Mouse (Mus musculus) A20 (cell line): ENCODE results near the gene Epop.

Source experiments
- DNase-seq: peaks from one replicate; pipeline ENCODE4 v3.0.0-alpha.2; 2011; ENCODE audit warnings: low read depth, low spot score

Gene Epop

DNA sequence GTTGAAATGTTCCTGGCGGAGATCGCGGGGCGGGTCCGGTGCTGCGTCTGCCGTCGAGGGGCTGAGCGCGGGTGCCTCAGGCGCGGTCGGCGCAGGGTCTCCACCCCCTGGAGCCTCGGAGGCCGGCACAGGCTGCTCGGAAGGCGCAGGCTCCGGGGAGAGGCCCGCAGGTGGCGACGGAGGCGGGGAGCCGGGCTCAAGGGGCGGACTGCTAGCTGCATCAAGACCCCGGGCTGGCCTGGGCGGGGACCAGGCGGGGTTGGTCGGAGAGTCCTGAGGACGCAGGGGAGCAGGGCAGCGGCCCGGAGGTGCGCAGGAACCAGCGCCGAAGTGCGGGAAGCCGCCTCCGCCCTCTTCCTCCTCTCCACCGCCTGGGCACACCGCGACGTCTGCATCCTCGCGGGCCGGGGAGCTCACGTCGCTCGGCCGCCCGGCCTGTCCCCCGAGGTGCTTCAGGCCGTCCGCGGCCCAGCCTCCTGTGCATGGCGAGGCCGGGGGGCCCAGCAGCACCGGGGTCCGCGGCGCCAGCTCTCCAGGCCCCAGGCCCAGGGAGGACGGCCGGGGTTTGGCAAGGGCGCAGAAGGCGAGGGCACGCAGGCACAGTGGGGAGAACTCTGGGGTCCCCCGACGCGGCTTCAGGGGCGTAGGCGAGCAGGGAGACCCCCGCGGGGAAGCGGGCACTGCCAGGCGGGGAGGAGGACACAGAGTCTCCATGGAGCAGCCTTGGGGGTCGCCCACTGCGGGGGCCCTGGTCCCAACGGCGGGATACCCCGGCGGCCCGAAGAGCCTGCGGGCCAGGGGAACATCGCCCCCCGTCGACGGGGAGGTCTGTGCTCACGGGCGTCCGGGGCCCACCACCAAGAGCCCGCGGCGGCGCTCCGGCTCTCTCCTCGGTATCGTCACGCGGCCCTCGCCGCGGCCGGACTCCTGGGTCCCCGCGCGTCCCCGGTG lies 659 bp downstream of the Epop start:
- DNase-seq, result no peak

DNA sequence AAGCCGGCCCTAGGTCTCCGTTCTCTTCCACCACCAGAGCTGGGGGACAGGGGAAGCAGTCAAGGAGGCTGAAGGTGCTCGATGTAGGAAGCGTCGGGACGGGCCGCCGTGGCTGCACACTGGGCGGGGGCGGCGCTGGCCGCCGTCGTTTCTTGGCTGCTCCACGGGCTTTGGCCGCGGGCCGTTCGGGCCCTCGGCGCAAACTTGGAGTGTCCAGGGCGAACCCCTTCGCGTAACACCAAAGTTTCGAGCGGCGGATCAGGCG lies 1.3 kb downstream of the Epop start:
- DNase-seq, result no peak

DNA sequence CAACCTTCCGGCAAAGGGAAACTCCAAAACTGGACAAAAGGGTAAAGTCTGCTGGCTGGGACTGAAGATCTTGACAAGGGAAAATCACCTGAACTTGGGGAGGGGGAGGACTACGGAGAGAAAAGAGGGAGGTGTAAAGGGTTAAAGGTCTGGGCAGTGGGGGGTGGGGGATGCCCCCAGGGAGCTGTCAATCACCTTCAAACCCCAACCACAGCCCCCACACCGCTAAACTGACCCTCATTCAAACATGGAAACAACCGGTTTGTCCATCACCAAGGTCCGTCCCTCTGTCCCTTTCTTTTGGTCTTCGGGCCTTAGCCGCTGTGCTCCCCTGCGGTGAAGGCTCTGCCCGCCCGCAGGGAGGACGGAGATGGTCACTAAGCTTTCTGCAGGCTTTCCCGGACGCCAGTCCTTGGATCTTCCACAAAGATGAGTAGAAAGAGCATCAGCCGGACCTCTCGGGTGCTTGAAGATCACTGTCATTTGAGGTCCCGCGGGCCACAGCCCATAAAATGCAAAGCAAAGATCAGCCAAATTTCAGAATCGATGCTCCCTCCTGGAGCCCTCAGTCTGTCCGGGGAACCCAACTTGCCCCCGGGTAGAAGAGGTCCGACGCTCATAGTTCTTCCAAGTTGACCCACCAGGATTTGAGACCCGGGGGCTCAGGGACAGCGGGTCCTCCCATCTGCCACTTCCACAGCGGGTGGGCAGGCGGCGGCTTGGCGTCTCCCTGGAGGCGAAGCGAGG lies 1.8 kb downstream of the Epop start:
- no peak for DNase-seq

DNA sequence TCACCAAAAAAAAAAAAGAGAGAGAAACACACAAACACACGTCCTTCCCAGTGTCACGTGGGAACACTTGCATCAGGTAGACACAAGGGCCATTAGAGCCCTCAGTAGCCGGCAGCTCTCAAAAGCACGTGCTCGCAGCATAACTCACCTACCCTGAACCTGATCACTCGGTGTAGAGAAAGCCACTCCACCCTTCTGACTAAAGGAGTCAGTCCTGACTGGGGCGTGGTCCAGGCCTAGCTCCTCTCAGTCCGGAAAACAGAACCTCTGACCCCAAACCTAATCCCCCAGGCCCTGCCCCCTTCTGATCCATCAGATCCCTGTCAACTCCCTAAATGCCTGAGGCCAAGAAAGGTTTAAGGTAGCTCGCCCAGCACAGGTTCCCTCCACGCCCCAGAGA lies 2.7 kb downstream of the Epop start:
- no peak for DNase-seq

DNA sequence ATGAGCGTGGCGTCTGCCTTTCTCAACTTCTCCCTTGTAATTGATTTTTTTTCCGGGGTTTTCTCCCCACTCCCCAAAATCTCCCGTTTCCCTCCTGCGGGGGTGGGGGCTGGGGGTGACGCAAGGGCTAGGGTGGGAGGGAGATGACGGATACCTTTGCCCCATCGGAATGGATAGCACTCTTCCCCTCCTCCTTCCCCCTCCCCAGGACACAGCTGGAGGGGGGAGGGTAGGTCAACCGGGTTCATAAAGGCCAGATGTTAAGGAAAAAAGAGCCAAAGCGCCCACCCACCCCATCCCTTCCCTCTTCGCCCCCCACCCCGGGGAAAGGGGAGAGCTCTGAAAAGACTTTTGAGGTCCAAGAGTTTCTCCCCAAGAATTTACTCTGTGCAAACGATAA lies 3.1 kb downstream of the Epop start:
- DNase-seq, result no peak

DNA sequence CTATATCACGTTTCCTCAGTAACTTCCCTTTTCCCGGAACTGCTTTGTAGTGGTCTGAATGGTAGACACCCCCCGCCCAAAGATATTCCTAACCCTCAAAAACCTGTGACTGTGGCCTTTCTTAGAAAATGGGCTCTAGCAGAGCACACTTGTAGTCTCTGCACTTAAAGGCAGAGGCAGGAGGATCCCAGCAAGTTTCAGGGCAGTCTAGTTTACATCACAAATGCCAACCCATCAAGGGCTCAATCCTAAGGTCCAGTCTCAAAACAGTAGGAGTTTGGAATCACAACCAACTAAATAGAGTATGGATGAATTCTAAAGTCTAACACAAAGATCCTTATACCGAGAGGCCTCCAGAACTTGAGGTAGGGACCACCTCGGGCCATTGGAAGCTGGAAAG lies 4.0 kb downstream of the Epop start:
- no peak for DNase-seq

DNA sequence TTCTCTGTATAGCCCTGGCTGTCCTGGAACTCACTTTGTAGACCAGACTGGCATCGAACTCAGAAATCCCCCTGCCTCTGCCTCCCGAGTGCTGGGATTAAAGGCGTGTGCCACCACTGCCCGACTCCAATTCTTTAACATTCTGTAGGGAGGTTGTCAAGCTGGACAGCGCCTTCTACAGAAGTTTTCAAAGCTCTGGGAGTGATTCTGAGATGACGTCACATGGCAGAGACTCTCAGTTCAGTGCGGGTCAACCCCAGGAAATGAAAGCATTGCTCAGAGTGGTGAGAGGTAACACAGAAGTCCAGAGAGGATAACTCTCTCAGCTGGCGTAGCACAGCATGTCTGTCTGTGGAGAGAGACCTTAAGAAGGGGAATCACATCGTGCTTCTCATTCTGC lies 6.3 kb downstream of the Epop start:
- no peak for DNase-seq

DNA sequence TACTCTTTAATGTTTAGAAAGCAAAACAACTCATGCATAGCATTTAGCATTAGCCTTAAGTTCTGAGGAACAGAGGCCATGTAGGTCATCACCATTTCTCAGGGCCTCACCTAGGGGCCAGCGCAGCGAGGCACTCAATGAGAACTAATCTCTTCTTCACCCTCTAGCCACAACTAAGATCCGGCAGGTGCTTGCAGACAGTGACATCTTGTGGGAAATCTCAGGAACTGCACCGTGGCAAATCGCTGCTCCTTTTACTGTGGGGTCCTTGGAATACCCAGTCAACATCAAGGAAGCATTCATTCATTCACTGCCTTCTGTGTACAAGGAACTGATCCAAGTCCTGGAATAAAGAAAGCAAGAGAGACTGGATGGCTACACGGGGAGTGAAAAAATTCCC lies 7.1 kb downstream of the Epop start:
- DNase-seq, result peak; percentile 73

DNA sequence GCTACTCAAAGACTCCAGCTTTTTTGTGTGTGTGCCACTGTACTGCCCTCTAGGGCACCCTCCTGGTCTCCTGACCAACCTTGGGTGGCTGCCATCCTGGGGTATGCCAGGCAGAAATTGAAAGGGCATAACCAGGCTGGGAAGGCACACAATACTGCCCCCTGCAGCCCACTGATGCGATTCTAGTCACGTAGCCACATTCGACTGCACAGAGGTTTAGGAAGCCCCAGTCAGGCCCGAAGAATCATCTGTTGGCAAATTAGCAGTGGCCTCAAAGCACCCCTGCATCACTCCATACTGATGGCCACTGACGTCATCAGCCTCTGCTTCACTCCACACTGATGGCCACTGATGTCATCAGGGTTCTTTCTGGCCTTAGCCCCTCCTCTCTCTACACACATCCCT lies 10.1 kb downstream of the Epop start:
- DNase-seq, result peak; percentile 59

DNA sequence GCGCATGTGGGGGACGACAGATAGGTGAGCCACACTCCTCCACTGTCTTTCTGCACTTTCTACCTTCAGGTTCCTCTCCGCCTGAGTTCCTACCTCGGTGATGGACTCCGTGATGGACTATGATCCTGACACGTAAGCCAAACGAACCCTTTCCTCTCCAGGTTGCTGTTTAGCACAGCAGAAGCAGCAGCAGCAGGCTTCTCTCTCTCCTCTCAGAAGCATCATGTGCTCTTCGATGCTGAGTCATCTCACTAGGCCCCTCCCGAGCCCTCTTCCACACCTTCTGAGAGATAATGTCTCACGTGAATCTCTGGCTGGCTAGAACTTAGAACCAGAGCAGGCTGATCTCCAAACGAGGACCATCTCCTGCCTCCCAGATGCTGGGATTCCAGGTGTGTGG lies 11.1 kb downstream of the Epop start:
- no peak for DNase-seq

DNA sequence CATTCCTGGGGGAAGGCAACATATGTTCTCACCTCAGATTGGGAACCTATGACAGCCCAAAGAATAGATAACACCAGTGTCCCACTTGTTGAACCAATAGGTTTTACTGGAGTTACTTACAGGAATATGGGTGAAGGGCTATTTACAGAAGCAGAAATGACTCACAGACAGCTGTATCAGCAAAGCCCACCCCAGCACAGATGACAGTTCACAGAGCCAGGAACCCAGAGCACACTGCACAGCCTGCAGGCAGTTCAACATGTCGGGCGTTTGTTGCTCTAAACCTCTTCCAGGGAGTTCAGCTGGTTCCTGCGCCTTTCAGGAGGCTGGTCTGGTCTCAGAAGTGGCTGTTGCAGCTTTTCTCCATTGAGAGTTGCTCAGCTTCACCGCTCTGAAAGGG lies 14.2 kb downstream of the Epop start:
- DNase-seq, result no peak

DNA sequence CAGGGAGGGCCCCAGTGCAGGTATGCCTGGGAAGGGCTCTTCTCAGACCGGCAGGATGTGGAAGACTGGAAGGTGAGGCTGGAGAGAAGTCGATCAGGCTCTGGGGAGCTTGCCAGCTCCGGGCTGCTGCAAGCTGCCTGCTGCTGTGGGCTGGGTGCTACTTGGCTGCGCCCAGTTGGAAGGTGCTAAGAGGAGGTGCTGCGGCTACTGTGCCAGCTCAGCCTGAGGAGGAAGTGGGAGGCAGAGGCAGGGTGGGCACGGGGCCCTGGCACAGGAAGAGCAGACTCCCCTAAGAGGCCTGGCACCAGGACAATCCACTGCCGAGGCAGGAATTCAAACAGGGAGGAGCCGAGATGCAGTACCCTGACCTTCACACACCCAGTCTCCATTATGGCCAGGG lies 18.4 kb downstream of the Epop start:
- DNase-seq, result no peak

DNA sequence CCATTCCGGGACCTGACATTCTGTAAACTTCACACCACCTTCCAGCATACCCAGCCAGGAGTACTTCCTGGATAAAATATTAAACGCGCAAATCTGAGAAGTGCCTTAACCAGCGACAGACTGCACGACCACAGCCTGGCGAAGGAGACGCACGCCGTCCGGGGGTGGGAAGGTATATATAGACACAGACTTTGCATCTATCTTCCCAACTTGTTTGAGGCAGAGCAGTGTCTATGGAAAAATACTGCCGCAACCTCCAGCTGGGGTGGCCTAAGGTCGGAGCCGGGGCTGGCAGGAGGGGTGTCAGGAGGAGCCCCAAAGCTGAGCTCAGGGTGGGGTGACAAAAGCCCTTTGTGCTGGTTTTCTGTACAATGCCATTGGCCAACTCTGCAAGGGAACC lies 19.8 kb downstream of the Epop start:
- DNase-seq, result no peak

DNA sequence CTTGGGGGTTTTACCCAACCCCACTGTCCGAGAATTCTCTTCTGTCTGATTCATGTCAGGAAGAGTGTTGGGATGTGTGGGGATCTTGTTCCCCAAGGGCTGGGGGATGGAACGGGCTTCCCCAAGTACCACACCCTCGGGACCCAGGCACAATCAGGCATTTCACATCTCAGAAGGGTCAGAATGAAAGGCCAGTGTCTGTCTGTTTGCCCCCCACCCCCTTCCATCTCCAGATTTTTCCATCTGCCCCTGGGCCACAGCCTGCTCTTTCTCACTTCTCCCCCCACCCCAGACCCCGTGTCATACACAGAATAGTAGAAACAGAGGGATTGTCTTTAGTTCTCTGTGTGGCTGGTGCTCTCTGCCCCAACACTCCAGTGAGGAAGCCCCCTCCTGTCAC lies 20.6 kb downstream of the Epop start:
- DNase-seq, result no peak

DNA sequence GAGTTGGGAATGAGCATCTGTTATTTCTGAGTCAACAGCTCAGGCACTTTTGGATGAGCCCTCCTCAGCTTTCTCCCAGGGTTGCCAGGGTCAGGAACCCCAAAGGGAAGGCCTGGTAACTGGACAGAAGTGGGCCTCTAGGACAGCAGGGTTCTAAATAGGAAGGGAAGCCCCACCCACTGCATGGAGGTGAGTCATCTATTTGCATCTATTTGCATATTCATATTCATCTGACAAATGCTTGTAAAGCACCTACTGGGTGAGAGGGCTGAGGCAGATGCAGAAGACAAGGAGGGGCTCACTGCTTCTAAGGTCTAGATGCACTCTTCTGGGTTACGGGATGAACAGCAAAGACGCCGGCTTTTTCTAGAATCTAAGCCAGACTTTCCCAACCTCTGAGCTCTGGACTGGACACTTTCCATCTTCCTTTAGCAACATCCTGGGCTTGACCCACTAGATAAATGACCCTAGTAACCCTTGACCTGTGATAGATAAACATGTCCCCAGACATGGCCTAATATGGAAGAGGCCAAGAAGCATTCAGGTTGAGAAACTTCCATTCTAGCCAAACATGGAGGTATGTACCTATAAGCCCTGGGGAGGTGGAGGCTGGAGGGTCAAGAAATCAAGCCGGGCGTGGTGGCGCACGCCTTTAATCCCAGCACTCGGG lies 22.3 kb downstream of the Epop start:
- DNase-seq, result no peak

DNA sequence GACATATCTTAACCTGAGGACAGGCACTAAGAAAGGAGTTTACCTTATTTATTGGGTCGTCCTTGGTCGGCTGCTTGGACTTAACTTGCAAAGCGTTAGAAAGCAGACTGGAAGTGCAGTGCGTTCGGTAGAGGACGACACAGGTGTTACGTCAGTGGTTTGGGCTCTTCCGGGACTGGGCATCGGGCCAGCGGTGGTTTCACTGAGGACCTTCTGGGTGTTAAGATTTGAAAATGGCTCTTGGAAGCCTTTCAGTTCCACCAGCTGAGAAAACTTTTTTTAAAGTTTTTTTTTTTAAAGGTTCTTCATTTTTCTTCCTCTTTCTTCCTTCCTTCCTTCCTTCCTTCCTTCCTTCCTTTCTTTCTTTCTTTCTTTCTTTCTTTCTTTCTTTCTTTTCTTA lies 25.6 kb downstream of the Epop start:
- DNase-seq, result peak; percentile 66

DNA sequence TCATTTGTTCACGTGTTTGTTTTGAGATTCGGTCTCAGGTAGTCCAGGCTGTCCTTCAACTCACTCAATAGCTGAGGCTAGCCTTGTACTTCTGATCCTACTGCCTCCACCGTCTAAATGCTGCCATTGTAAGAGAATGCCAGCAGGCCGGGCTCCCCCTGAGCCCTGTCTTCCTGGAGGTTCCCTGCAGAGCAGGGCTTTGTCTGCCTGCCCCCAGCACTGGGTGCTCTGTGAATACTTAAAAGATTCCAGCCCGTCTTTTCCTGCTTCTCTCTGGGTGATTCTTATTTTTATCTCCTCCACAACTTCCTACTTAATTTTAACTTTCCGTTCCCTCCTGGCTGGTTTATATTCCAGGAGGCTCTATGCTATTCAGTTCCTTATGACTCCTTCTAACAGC lies 27.3 kb downstream of the Epop start:
- DNase-seq, result no peak

DNA sequence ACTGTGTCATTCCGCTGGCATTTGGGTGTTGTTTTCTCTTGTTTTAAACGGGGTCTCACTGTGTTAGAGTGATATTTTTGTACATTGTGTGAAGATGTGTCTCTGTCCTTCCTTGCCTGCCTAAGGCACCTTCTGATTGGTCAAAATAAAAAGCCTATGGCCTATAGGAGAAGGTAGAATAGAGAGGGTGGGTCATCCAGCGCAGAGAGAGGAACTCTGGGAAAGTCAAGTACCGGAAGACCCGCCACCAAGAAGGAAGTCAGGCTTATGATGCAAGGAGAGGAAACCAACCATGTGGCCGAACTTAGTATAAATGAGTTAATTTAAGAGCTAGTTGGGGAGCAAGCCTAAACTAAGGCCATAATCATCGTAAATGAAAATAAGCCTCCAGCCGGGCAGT lies 30.4 kb downstream of the Epop start:
- DNase-seq, result no peak

DNA sequence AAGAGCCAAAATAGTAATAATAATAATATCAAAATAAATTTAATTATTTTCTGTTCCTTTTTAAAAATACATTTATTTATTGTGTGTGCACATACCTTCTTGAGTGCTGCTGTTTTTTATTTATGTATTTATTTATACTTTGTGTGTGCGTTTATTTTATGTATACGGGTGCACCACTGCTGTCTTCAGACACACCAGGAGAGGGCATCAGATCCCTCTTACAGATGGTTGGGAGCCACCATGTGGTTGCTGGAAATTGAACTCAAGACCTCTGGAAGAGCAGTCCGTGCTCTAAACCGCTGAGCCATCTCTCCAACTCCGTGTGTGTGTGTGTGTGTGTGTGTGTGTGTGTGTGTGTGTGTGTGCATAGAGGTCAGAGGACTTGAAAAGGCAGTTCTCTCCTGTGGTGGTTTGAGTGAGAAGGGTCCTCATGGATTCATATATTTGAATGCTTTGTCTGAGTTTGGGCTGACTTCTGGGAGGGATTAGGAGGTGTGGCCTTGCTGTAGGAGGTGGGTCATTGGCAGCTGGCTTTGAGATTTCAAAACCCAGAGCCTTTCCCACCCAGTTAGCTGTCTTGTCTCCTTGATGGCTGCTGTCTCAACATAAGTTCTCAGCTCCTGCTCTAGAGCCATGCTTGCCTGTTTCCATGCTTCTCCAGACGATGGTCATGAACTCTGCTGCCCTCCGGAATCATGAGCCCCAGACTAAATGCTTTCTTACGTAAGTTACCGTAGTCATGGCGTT lies 31.4 kb downstream of the Epop start:
- no peak for DNase-seq

DNA sequence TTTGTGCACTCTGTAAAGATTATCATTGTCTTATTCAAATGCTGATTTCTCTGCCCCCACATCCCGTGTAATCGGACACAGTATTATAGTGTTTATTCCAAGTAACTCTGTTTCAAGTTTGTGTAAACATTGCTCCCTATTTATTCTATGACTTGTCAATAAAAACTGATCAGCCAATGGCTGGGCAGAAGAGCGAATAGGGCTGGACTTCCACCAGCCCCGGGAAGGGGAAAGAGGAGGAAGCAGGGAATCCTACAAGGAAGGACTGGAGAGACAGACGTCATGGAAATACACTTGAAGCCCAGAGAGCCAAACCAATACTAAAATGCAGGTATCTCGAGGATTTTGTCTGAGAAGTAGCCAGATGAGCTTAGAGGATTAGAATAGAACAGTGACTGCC lies 35.4 kb downstream of the Epop start:
- no peak for DNase-seq

DNA sequence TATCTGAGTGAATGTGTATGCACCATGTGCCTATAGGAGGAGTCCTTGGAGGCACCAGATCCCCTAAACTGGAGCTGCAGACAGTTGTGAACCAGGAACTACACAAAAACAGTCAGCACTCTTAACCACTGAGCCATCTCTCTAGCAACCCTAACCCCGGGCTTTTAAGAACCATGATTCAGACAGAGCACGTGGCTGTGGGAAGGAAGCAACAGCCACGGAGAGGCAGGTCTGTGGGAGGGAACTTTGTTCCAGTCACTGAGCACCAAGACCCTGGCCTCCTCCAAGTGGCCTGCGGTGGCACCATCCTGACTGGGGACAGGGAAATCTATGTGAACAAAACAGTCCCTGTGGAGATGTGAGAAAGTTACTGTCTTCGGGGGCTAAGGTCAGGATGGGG lies 37.6 kb downstream of the Epop start:
- DNase-seq, result no peak
